Mouse (Mus musculus): ENCODE measurements around the gene H2-DMb2. TPM values are rescaled to one million over a fixed set of nuclear protein-coding genes. Genes with fewer than 3 reads are reported as not detected.

Gene H2-DMb2
- polyA plus RNA-seq, 1 experiment from 2014 or later = 0.91 TPM

GRCm38 (mm10) chr17:34169279-34169678 lies 26.2 kb downstream of the H2-DMb2 start:
- no peak overlapping the region for H3K27ac ChIP-seq (ENCODE audit: low read depth)
- no peak overlapping the region for H3K9ac ChIP-seq
- H3K4me1 ChIP-seq (ENCODE audit: insufficient read depth) = no peaks in the 10 kb centered on the region
- TF ChIP-seq CTCF (IDR thresholded peaks at IDR 0.05; ENCODE audit: low read depth) = peak; percentile 69
- no peaks in the 10 kb centered on the region for H3K27me3 ChIP-seq (ENCODE audit: insufficient read depth, low read length)
- peak; percentile 77 for DNase-seq
- H3K4me2 ChIP-seq = no peak overlapping the region
- WGBS = 2% methylated on average over 2 of the region's 2 CpGs
- H3K9me3 ChIP-seq (ENCODE audit: low read depth, low read length) = peaks cover 5% of the 10 kb centered on the region; the same call in 1 of the 2 replicates
- H3K4me3 ChIP-seq (ENCODE audit: low read depth, low read length) = no peak overlapping the region
- no peak for ATAC-seq (ENCODE audit: insufficient read depth)
- H3K36me3 ChIP-seq (ENCODE audit: insufficient read depth) = no peaks in the 10 kb centered on the region

GRCm38 (mm10) chr17:34170487-34170876 lies 27.4 kb downstream of the H2-DMb2 start:
- H3K9me3 ChIP-seq (ENCODE audit: low read depth, low read length) = peaks cover 5% of the 10 kb centered on the region; the same call in 1 of the 2 replicates
- H3K36me3 ChIP-seq (ENCODE audit: insufficient read depth) = no peaks in the 10 kb centered on the region
- no peak for ATAC-seq (ENCODE audit: insufficient read depth)
- no peak for TF ChIP-seq CTCF (IDR thresholded peaks at IDR 0.05; ENCODE audit: low read depth)
- no peak overlapping the region for H3K4me3 ChIP-seq (ENCODE audit: low read depth, low read length)
- H3K27ac ChIP-seq (ENCODE audit: low read depth) = no peak overlapping the region
- H3K4me1 ChIP-seq (ENCODE audit: insufficient read depth) = no peaks in the 10 kb centered on the region
- no peaks in the 10 kb centered on the region; the same call in 1 of the 2 replicates for H3K27me3 ChIP-seq (ENCODE audit: insufficient read depth, low read length)
- DNase-seq = no peak
- WGBS = 20% methylated on average over 4 of the region's 4 CpGs
- H3K4me2 ChIP-seq = no peak overlapping the region
- no peak overlapping the region for H3K9ac ChIP-seq

- H3K9me3 ChIP-seq (ENCODE audit: low read depth, low read length) = peaks cover 5% of the 10 kb centered on the region; the same call in 1 of the 2 replicates
- H3K27ac ChIP-seq (ENCODE audit: low read depth) = no peak overlapping the region
- no peak overlapping the region for H3K9ac ChIP-seq
- no peaks in the 10 kb centered on the region; the same call in 1 of the 2 replicates for H3K27me3 ChIP-seq (ENCODE audit: insufficient read depth, low read length)
- no peaks in the 10 kb centered on the region for H3K4me1 ChIP-seq (ENCODE audit: insufficient read depth)
- WGBS = 40% methylated on average over 13 of the region's 13 CpGs
- DNase-seq = peak; percentile 92
- no peak overlapping the region for H3K4me3 ChIP-seq (ENCODE audit: low read depth, low read length)
- no peak overlapping the region for H3K4me2 ChIP-seq
- no peaks in the 10 kb centered on the region for H3K36me3 ChIP-seq (ENCODE audit: insufficient read depth)
- peak; percentile 95 for TF ChIP-seq CTCF (IDR thresholded peaks at IDR 0.05; ENCODE audit: low read depth)
- ATAC-seq (ENCODE audit: insufficient read depth) = no peak
Observed at GRCm38 (mm10) chr17:34170877-34171498, 27.9 kb downstream of the H2-DMb2 start.

GRCm38 (mm10) chr17:34172528-34172927 lies 29.4 kb downstream of the H2-DMb2 start:
- H3K4me3 ChIP-seq (ENCODE audit: low read depth, low read length) = no peak overlapping the region
- 94% methylated on average over 5 of the region's 5 CpGs for WGBS
- H3K27me3 ChIP-seq (ENCODE audit: insufficient read depth, low read length) = no peaks in the 10 kb centered on the region; the same call in 1 of the 2 replicates
- H3K36me3 ChIP-seq (ENCODE audit: insufficient read depth) = no peaks in the 10 kb centered on the region
- no peak for ATAC-seq (ENCODE audit: insufficient read depth)
- H3K9me3 ChIP-seq (ENCODE audit: low read depth, low read length) = peaks cover 12% of the 10 kb centered on the region; the same call in 1 of the 2 replicates
- no peak overlapping the region for H3K27ac ChIP-seq (ENCODE audit: low read depth)
- H3K4me1 ChIP-seq (ENCODE audit: insufficient read depth) = no peaks in the 10 kb centered on the region
- no peak overlapping the region for H3K4me2 ChIP-seq
- no peak for DNase-seq
- peak; percentile 29 for TF ChIP-seq CTCF (IDR thresholded peaks at IDR 0.05; ENCODE audit: low read depth)
- no peak overlapping the region for H3K9ac ChIP-seq

GRCm38 (mm10) chr17:34174075-34174474 lies 31.0 kb downstream of the H2-DMb2 start:
- no peak for TF ChIP-seq CTCF (IDR thresholded peaks at IDR 0.05; ENCODE audit: low read depth)
- Histone ChIP-seq H3K36me3 (ENCODE audit: insufficient read depth) (no peaks in the 10 kb centered on the region), H3K27me3 (ENCODE audit: insufficient read depth, low read length) (no peaks in the 10 kb centered on the region; the same call in 1 of the 2 replicates), H3K27ac (ENCODE audit: low read depth) (no peak overlapping the region), H3K4me2 (no peak overlapping the region), H3K4me1 (ENCODE audit: insufficient read depth) (no peaks in the 10 kb centered on the region), H3K4me3 (ENCODE audit: low read depth, low read length) (no peak overlapping the region), H3K9me3 (ENCODE audit: low read depth, low read length) (peaks cover 13% of the 10 kb centered on the region; the same call in 1 of the 2 replicates), H3K9ac (no peak overlapping the region)
- 78% methylated on average over 1 of the region's 1 CpGs for WGBS
- ATAC-seq (ENCODE audit: insufficient read depth) (no peak), DNase-seq (no peak)

- no peaks in the 10 kb centered on the region for H3K36me3 ChIP-seq (ENCODE audit: insufficient read depth)
- DNase-seq (peak; percentile 20), ATAC-seq (ENCODE audit: insufficient read depth) (no peak)
- 76% methylated on average over 4 of the region's 4 CpGs for WGBS
- H3K27me3 ChIP-seq (ENCODE audit: insufficient read depth, low read length) = no peaks in the 10 kb centered on the region; the same call in 1 of the 2 replicates
- no peak overlapping the region for H3K4me2 ChIP-seq
- no peak overlapping the region for H3K4me3 ChIP-seq (ENCODE audit: low read depth, low read length)
- H3K9ac ChIP-seq = no peak overlapping the region
- TF ChIP-seq CTCF (IDR thresholded peaks at IDR 0.05; ENCODE audit: low read depth) = peak; percentile 50
- no peak overlapping the region for H3K27ac ChIP-seq (ENCODE audit: low read depth)
- no peaks in the 10 kb centered on the region for H3K4me1 ChIP-seq (ENCODE audit: insufficient read depth)
- H3K9me3 ChIP-seq (ENCODE audit: low read depth, low read length) = peaks cover 13% of the 10 kb centered on the region; the same call in 1 of the 2 replicates
Observed at GRCm38 (mm10) chr17:34177179-34177578, 34.1 kb downstream of the H2-DMb2 start.

- H3K9me3 ChIP-seq (ENCODE audit: low read depth, low read length) = 0 out of 2 replicates have a peak, but pooled peaks cover 8% of the 10 kb centered on the region
- H3K4me3 ChIP-seq (ENCODE audit: low read depth, low read length) = no peak overlapping the region
- no peak overlapping the region for H3K9ac ChIP-seq
- H3K4me1 ChIP-seq (ENCODE audit: insufficient read depth) = no peaks in the 10 kb centered on the region
- H3K27me3 ChIP-seq (ENCODE audit: insufficient read depth, low read length) = peaks cover 5% of the 10 kb centered on the region
- no peaks in the 10 kb centered on the region for H3K36me3 ChIP-seq (ENCODE audit: insufficient read depth)
- TF ChIP-seq CTCF (IDR thresholded peaks at IDR 0.05; ENCODE audit: low read depth) = no peak
- DNase-seq (no peak), ATAC-seq (ENCODE audit: insufficient read depth) (no peak)
- no peak overlapping the region for H3K27ac ChIP-seq (ENCODE audit: low read depth)
- no peak overlapping the region for H3K4me2 ChIP-seq
- 45% methylated on average over 6 of the region's 6 CpGs for WGBS
Observed at GRCm38 (mm10) chr17:34179019-34179418, 35.9 kb downstream of the H2-DMb2 start.
